Mouse (Mus musculus): Measurements from ENCODE around the gene 1700001P01Rik. TPM values are rescaled to one million over a fixed set of nuclear protein-coding genes. Genes with fewer than 3 reads are reported as not detected.

The 1700001P01Rik gene
- total and polyA plus RNA-seq, 3 experiments = 0.47 TPM; not detected in 2

DNA sequence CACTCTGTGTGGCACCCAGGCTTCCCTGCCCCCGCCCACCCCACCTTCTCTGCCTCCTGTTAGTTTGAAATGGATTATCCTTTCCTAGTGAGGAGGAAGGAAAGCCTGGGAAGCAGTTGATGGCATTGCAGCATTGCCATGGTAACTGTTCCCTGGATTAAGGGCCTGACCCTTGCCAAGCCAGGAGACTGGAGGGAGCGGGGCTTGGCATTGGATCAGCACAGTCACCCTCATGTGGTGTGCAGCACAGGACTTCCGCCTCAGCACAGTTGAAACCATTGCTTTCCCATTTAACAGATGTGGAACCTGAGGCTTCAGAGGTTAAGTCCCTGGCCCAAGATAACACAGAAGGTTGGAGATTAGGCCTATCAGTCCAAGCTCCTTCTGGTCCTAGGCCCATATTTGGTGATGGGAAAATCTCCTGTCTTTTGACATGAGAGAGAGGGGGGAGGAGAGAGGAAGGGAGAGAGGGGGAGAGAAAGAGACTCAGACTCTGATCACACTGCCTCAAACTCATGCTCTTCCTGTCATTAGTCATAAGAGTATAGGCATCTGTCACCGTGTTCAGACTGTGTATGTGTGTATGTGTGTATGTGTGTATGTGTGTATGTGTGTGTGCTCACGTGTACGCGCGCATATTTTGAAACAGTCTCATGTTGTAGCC, 45.8 kb upstream of the 1700001P01Rik start:
- H3K4me2 ChIP-seq (ENCODE audit: insufficient read depth, low read depth, poor library complexity, severe bottlenecking) = no peak overlapping the region
- no peak overlapping the region for H3K4me3 ChIP-seq (replicated peaks in 1 of 3; ENCODE audit: low read depth in 2 of 3, low read length in 2 of 3, poor library complexity in 1 of 3)
- no peak for DNase-seq (ENCODE audit: extremely low read depth)
- no peaks in the 10 kb centered on the region for H3K9me3 ChIP-seq (replicated peaks; ENCODE audit: low read length)
- H3K27me3 ChIP-seq (replicated peaks) = no peaks in the 10 kb centered on the region
- dilution Hi-C loops (cut with MboI; ENCODE audit: extremely low pct_ligation_motif_present, extremely low pct_unique_long_range_greater_than_20kb, low sequenced_read_pairs) (no loop called here), in situ Hi-C loops (cut with MboI; ENCODE audit: low pct_ligation_motif_present, low pct_unique_long_range_greater_than_20kb, low sequenced_read_pairs) (no loop called here)
- H3K79me2 ChIP-seq (replicated peaks; ENCODE audit: control insufficient read depth, extremely low read depth, insufficient read depth, poor library complexity, severe bottlenecking) = no peaks in the 10 kb centered on the region
- no peak for TF ChIP-seq HCFC1 (IDR thresholded peaks at IDR 0.05; ENCODE audit: low read depth, low read length)
- no peak for TF ChIP-seq TBP (conservative IDR thresholded peaks at IDR 0.05; ENCODE audit: low read depth, low read length)
- no peak for TF ChIP-seq EP300 (IDR thresholded peaks at IDR 0.05; ENCODE audit: low read length)
- TF ChIP-seq TCF12 (IDR thresholded peaks at IDR 0.05; ENCODE audit: low read depth, low read length) = no peak
- no peak for TF ChIP-seq ETS1 (conservative IDR thresholded peaks at IDR 0.05; ENCODE audit: low read depth, low read length)
- no peak for TF ChIP-seq SMC3 (IDR thresholded peaks at IDR 0.05; ENCODE audit: low read depth, low read length)
- no peak for TF ChIP-seq POLR2AphosphoS2 (IDR thresholded peaks at IDR 0.05; ENCODE audit: low read depth, low read length)
- TF ChIP-seq ZC3H11A (IDR thresholded peaks at IDR 0.05; ENCODE audit: low read depth, low read length) = no peak
- TF ChIP-seq JUN (IDR thresholded peaks at IDR 0.05; ENCODE audit: insufficient read depth, low read depth, low read length) = no peak
- TF ChIP-seq GABPA (IDR thresholded peaks at IDR 0.05; ENCODE audit: insufficient replicate concordance, low read depth, low read length) = no peak
- TF ChIP-seq BHLHE40 (IDR thresholded peaks at IDR 0.05; ENCODE audit: low read depth, low read length) = no peak
- TF ChIP-seq MEF2A (IDR thresholded peaks at IDR 0.05; ENCODE audit: borderline replicate concordance, low read depth, low read length) = no peak
- TF ChIP-seq USF2 (conservative IDR thresholded peaks at IDR 0.05; ENCODE audit: low read depth, low read length) = no peak
- TF ChIP-seq JUND (conservative IDR thresholded peaks at IDR 0.05; ENCODE audit: low read depth, low read length) = no peak
- TF ChIP-seq E2F4 (IDR thresholded peaks at IDR 0.05; ENCODE audit: insufficient replicate concordance, low read depth, low read length) = no peak
- TF ChIP-seq PAX5 (IDR thresholded peaks at IDR 0.05; ENCODE audit: low read length) = no peak
- no peak for TF ChIP-seq RCOR1 (conservative IDR thresholded peaks at IDR 0.05; ENCODE audit: low read depth, low read length)
- no peak for TF ChIP-seq MYC (IDR thresholded peaks at IDR 0.05; ENCODE audit: low read depth, low read length)
- no peak for TF ChIP-seq ELF1 (IDR thresholded peaks at IDR 0.05; ENCODE audit: low read depth, low read length)
- H3K9ac ChIP-seq (ENCODE audit: insufficient read depth, low read depth) = no peak overlapping the region
- peaks cover 12 to 77% of the 10 kb centered on the region in 2 experiments for H3K36me3 ChIP-seq (replicated peaks in 1 of 2; ENCODE audit: control insufficient read depth in 1 of 2, insufficient read depth in 1 of 2, low read length in 1 of 2)
- peaks cover 16 to 57% of the 10 kb centered on the region in 2 experiments for H3K4me1 ChIP-seq (ENCODE audit: control insufficient read depth in 1 of 2, insufficient read depth in 2 of 2)
- H3K27ac ChIP-seq (ENCODE audit: insufficient read depth, low read depth) = no peak overlapping the region

DNA sequence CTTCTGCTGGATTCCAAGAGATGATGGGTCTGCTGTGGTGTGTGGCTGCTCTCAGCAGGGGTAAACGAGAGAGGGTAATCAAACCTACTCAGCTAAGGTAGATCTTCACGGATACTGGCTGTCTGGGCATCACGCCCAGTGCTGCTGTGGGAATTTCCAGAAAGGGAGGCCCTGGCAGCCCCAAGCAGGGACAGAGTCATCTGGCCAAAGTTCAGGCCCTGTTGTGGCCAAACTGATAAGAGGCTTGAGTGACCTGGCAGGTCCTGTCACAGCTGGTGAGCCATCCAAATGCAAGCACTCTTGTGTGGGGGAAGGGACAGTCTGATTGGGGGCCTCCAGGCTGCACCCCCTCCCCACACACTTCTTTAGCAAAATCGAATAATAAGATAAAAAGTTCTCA, 45.1 kb upstream of the 1700001P01Rik start:
- Histone ChIP-seq H3K4me2 (ENCODE audit: insufficient read depth, low read depth, poor library complexity, severe bottlenecking) (no peak overlapping the region), H3K36me3 (replicated peaks in 1 of 2; ENCODE audit: control insufficient read depth in 1 of 2, insufficient read depth in 1 of 2, low read length in 1 of 2) (peaks cover 12 to 78% of the 10 kb centered on the region in 2 experiments)
- no peak for TF ChIP-seq SMC3 (IDR thresholded peaks at IDR 0.05; ENCODE audit: low read depth, low read length)
- TF ChIP-seq IRF4 (IDR thresholded peaks at IDR 0.05; ENCODE audit: low read depth, low read length) = no peak
- no peak for TF ChIP-seq KAT2A (IDR thresholded peaks at IDR 0.05; ENCODE audit: insufficient replicate concordance, low read length)
- 0 out of 2 replicates have a peak, but pooled peaks have one; percentile 18 for TF ChIP-seq TCF12 (IDR thresholded peaks at IDR 0.05; ENCODE audit: low read depth, low read length)

More for the DNA sequence above, 45.1 kb upstream of the 1700001P01Rik start:
- H3K9me3 ChIP-seq (replicated peaks; ENCODE audit: low read length) = no peaks in the 10 kb centered on the region
- dilution Hi-C loops (cut with MboI; ENCODE audit: extremely low pct_ligation_motif_present, extremely low pct_unique_long_range_greater_than_20kb, low sequenced_read_pairs) = no loop called here
- no peak overlapping the region for H3K27ac ChIP-seq (ENCODE audit: insufficient read depth, low read depth)
- H3K79me2 ChIP-seq (replicated peaks; ENCODE audit: control insufficient read depth, extremely low read depth, insufficient read depth, poor library complexity, severe bottlenecking) = no peaks in the 10 kb centered on the region
- in situ Hi-C loops (cut with MboI; ENCODE audit: low pct_ligation_motif_present, low pct_unique_long_range_greater_than_20kb, low sequenced_read_pairs) = no loop called here
- H3K27me3 ChIP-seq (replicated peaks) = no peaks in the 10 kb centered on the region
- H3K4me3 ChIP-seq (replicated peaks in 1 of 3; ENCODE audit: low read depth in 2 of 3, low read length in 2 of 3, poor library complexity in 1 of 3) = no peak overlapping the region
- no peak overlapping the region for H3K9ac ChIP-seq (ENCODE audit: insufficient read depth, low read depth)
- peaks cover 16 to 57% of the 10 kb centered on the region in 2 experiments for H3K4me1 ChIP-seq (ENCODE audit: control insufficient read depth in 1 of 2, insufficient read depth in 2 of 2)
- no peak for DNase-seq (ENCODE audit: extremely low read depth)
